In genomic region chr8:57574398-57574797, GRCm38 (mm10) we compare ENCODE assay signal across 7 mouse cellular contexts.
DNase-seq lines count a peak whose midpoint lies in the region; ATAC-seq and TF ChIP-seq lines count a peak whose summit lies in the region.

No protein-coding gene starts in this region.

- 6% methylated on average over 7 of the region's 7 CpGs for WGBS in cerebellum, adult 2 months
- WGBS in intestine, embryonic 14.5 days: 15% methylated on average over 7 of the region's 7 CpGs
- WGBS in midbrain, embryonic 13.5 days: 6% methylated on average over 7 of the region's 7 CpGs

- no peak overlapping the region for H3K4me2 ChIP-seq in intestine, embryonic 14.5 days (ENCODE audit: low read length)
- no peak overlapping the region for H3K4me2 ChIP-seq in midbrain, embryonic 13.5 days (replicated peaks)

- H3K9ac ChIP-seq in intestine, embryonic 14.5 days (ENCODE audit: low read length): no peak overlapping the region
- H3K9ac ChIP-seq in midbrain, embryonic 13.5 days (replicated peaks): no peak overlapping the region

- no peaks in the 10 kb centered on the region for H3K27me3 ChIP-seq in cerebellum, adult 2 months (ENCODE audit: control insufficient read depth, insufficient read depth, low read length)
- no peaks in the 10 kb centered on the region for H3K27me3 ChIP-seq in intestine, embryonic 14.5 days (replicated peaks; ENCODE audit: control insufficient read depth, insufficient read depth, low read length)
- H3K27me3 ChIP-seq in midbrain, embryonic 13.5 days: no peaks in the 10 kb centered on the region

- no peak overlapping the region for H3K4me3 ChIP-seq in cerebellum, adult 2 months (replicated peaks; ENCODE audit: insufficient read depth, low read depth, low read length)
- no peak overlapping the region for H3K4me3 ChIP-seq in intestine, embryonic 14.5 days (ENCODE audit: low read depth, low read length)
- H3K4me3 ChIP-seq in midbrain, embryonic 13.5 days (replicated peaks): no peak overlapping the region

- peak; percentile 65 for DNase-seq in WW6 (ENCODE audit: low read depth, low spot score)
- peak; percentile 83 to 88 for DNase-seq in cerebellum, adult 2 months
- peak; percentile 43 to 70 for DNase-seq in frontal cortex, postnatal 10 days (ENCODE audit: low spot score in 2 of 2)
- peak; percentile 76 for DNase-seq in intestine, embryonic 14.5 days (ENCODE audit: low spot score)
- peak; percentile 76 to 77 for DNase-seq in left cerebral cortex, postnatal 25 days (ENCODE audit: low spot score in 2 of 2)
- DNase-seq in spleen, adult 12 weeks (ENCODE audit: low spot score): peak; percentile 34

- peaks cover 34% of the 10 kb centered on the region for H3K4me1 ChIP-seq in cerebellum, adult 2 months (ENCODE audit: control insufficient read depth, insufficient read depth, low read length)
- 0 out of 2 replicates have a peak, but pooled peaks cover 3% of the 10 kb centered on the region for H3K4me1 ChIP-seq in intestine, embryonic 14.5 days (replicated peaks; ENCODE audit: control insufficient read depth, insufficient read depth, low read length)
- peaks cover 16% of the 10 kb centered on the region for H3K4me1 ChIP-seq in midbrain, embryonic 13.5 days (replicated peaks)

- H3K9me3 ChIP-seq in intestine, embryonic 14.5 days (ENCODE audit: control insufficient read depth, low read length): no peaks in the 10 kb centered on the region
- no peaks in the 10 kb centered on the region for H3K9me3 ChIP-seq in midbrain, embryonic 13.5 days

- H3K27ac ChIP-seq in cerebellum, adult 2 months (ENCODE audit: insufficient read depth, low read length): no peak overlapping the region
- H3K27ac ChIP-seq in intestine, embryonic 14.5 days (ENCODE audit: low read depth): no peak overlapping the region
- no peak overlapping the region for H3K27ac ChIP-seq in midbrain, embryonic 13.5 days

- TF ChIP-seq POLR2A in cerebellum, adult 2 months (IDR thresholded peaks at IDR 0.05; ENCODE audit: borderline replicate concordance, insufficient read depth, low read length): no peak

- peak; percentile 94 for TF ChIP-seq CTCF in cerebellum, adult 2 months (IDR thresholded peaks at IDR 0.05; ENCODE audit: borderline replicate concordance, insufficient read depth, low read depth, low read length)

- intact Hi-C loops in left cerebral cortex, postnatal 25 days (cut with DNase I): loop anchor here (1.0 to 2.0 kb wide), 2 partner anchors 216 to 226 kb away; no protein-coding TSS in a partner anchor

- H3K36me3 ChIP-seq in intestine, embryonic 14.5 days (ENCODE audit: control insufficient read depth, insufficient read depth, low read length): no peaks in the 10 kb centered on the region; the same call in 1 of the 2 replicates
- H3K36me3 ChIP-seq in midbrain, embryonic 13.5 days: no peaks in the 10 kb centered on the region

- no peak for ATAC-seq in intestine, embryonic 14.5 days (replicated peaks; ENCODE audit: low FRiP score, low TSS enrichment, low read depth)
- peak; percentile 77; the same call in 1 of the 2 replicates for ATAC-seq in midbrain, embryonic 13.5 days

Comparison
In these comparisons a context has a peak if more than half of its experiments do, and no peak if none do; other contexts are left out.
1. DNase-seq: peak in every context shown above with its lines; median percentile 86 in cerebellum, adult 2 months; 76 in left cerebral cortex, postnatal 25 days; 76 in intestine, embryonic 14.5 days; 65 in WW6; 56 in frontal cortex, postnatal 10 days; 34 in spleen, adult 12 weeks.